Mouse (Mus musculus): ENCODE results near the gene Akap12. TPM values are rescaled to one million over a fixed set of nuclear protein-coding genes. Genes with fewer than 3 reads are reported as not detected.
A peak's percentile ranks its signal among the peaks of the same experiment; 100 is the strongest.

Akap12 gene
- 50.9 and 55.2 TPM in 2 replicates for polyA plus RNA-seq (2014; fragmentation: Nextera tagmentation; extraction: Ambion mirVana)

DNA sequence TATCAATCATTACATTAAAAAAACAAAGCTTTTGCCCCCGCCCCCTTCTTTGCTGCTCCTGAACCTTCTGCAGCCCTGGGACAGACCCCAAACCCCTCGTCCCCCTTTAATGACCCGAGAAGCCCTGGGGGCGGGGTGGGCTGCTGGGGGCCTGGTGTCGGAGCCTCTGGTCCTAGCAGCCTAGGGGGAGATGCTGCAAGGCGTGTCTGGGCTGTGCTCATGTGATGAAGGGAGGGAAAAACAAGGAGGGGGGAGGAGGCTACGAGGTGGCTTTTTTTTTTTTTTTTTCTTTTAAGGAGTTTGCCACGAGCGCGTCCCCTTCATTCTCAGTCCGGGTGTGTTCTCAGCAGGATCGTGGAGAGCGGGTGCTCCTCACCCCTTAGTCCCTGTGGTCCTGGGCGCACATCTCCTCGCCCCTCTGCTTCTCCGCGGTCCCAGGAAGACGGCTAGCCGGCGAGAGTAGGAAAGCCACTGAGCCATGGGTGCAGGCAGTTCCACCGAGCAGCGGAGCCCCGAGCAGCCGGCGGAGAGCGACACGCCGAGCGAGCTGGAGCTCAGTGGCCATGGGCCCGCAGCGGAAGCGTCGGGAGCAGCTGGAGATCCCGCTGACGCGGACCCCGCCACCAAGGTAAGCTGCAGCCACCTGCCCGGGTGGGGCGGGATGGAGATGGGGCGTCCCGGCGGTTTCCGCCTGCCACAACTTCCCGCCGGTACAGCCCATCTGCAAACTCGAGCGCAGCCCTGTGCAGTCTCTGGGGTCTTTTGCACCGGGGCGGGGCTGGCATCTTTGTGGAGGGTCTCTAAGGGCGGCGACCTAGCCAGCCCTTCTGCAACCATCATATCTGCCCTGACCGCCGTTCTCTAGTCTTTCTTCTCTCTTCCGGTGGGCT, at the start of gene Akap12:
Gene Akap12, plus strand, starts transcription at position 340 of the 890 bp plus-strand sequence.
- peak within 1 kb of the TSS; percentile 70 for H3K27ac ChIP-seq (ENCODE audit: low read depth)
- H3K4me2 ChIP-seq (ENCODE audit: low read length) = peak within 1 kb of the TSS; percentile 89
- no peaks in the 10 kb centered on the region for H3K36me3 ChIP-seq (ENCODE audit: control insufficient read depth, insufficient read depth, low read length)
- peak; percentile 82 for DNase-seq (ENCODE audit: low spot score)
- H3K9me3 ChIP-seq (ENCODE audit: control insufficient read depth, low read length) = no peaks in the 10 kb centered on the region
- H3K4me3 ChIP-seq (ENCODE audit: low read depth, low read length) = peak within 1 kb of the TSS; percentile 70
- peak; percentile 75 for ATAC-seq (replicated peaks; ENCODE audit: low FRiP score, low TSS enrichment, low read depth)
- WGBS = under 1% methylated on average over 54 of the region's 54 CpGs
- peak within 1 kb of the TSS; percentile 71 for H3K9ac ChIP-seq (ENCODE audit: low read length)
- peaks cover 23% of the 10 kb centered on the region for H3K4me1 ChIP-seq (replicated peaks; ENCODE audit: control insufficient read depth, insufficient read depth, low read length)
- no peaks in the 10 kb centered on the region for H3K27me3 ChIP-seq (replicated peaks; ENCODE audit: control insufficient read depth, insufficient read depth, low read length)

DNA sequence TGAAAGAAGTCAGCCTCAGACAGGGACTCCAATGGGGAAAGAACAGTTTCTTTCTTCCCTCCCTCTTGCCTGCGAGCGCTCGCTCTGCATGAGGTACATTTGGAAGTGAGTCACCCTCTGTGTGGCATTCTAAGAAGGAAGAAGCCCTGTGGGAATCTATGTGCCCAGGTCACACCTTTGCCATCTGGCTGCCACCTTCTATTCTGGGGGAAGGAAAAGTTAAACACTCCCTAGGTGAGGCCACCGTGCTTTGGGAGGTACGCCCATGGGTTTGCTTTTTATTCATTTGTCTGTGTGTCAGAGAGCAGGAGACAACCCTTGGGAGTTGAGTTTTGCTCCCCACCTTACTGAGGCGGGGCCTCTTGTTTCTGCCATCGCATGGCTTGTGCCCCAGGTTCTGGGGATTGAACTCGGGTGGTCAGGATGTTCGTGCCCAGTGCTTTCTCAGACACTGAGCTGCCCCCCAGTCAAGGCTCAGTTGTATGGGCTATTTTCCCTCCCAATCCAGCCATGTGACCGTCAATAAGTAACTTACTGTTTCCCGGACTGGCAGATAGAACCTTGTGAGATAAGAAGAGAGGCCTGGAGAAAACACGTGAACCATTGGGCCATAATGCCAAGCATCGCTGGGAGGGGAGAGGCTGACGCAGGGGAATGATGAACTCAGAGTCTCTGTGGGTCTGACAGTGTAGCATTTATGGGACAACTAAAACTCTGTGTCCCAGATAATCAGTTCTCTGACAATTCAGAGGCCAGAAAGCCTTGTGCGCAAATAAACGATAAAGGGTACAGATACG, 35.4 kb upstream of the Akap12 start:
- no peak for ATAC-seq (replicated peaks; ENCODE audit: low FRiP score, low TSS enrichment, low read depth)
- H3K4me1 ChIP-seq (replicated peaks; ENCODE audit: control insufficient read depth, insufficient read depth, low read length) = peaks cover 6% of the 10 kb centered on the region; the same call in 1 of the 2 replicates

DNA sequence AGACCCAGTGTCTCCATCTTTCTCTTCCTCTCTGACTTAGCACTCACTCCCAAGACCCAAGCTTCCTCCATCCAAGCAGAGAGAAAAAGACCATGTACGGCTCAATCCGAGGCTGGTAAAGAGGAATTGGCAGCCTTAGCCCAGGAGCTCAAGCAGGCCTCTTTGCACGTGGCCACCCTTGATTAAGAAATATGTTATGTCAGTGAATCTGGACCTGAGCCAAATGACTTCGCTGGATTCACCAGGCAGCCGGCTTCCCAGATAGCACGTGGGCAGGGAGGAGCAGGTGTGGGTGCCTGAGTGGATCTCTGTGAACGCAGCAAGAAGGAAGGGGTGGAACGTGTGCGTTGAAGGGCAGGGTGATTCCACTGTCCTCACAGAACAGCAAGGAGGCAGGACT, 33.1 kb upstream of the Akap12 start:
- no peaks in the 10 kb centered on the region for H3K27me3 ChIP-seq (replicated peaks; ENCODE audit: control insufficient read depth, insufficient read depth, low read length)
- H3K9me3 ChIP-seq (ENCODE audit: control insufficient read depth, low read length) = no peaks in the 10 kb centered on the region
- H3K4me1 ChIP-seq (replicated peaks; ENCODE audit: control insufficient read depth, insufficient read depth, low read length) = peaks cover 6% of the 10 kb centered on the region; the same call in 1 of the 2 replicates
- no peak overlapping the region for H3K9ac ChIP-seq (ENCODE audit: low read length)
- H3K4me3 ChIP-seq (ENCODE audit: low read depth, low read length) = no peak overlapping the region
- H3K36me3 ChIP-seq (ENCODE audit: control insufficient read depth, insufficient read depth, low read length) = no peaks in the 10 kb centered on the region
- peak; percentile 59 for DNase-seq (ENCODE audit: low spot score)
- H3K4me2 ChIP-seq (ENCODE audit: low read length) = no peak overlapping the region
- 14% methylated on average over 9 of the region's 9 CpGs for WGBS
- ATAC-seq (replicated peaks; ENCODE audit: low FRiP score, low TSS enrichment, low read depth) = peak; percentile 58; the same call in 1 of the 2 replicates
- no peak overlapping the region for H3K27ac ChIP-seq (ENCODE audit: low read depth)

More for the DNA sequence above, 35.4 kb upstream of the Akap12 start:
- H3K27me3 ChIP-seq (replicated peaks; ENCODE audit: control insufficient read depth, insufficient read depth, low read length) = no peaks in the 10 kb centered on the region
- H3K9ac ChIP-seq (ENCODE audit: low read length) = no peak overlapping the region
- WGBS = 84% methylated on average over 17 of the region's 17 CpGs
- H3K9me3 ChIP-seq (ENCODE audit: control insufficient read depth, low read length) = no peaks in the 10 kb centered on the region
- H3K36me3 ChIP-seq (ENCODE audit: control insufficient read depth, insufficient read depth, low read length) = no peaks in the 10 kb centered on the region
- no peak overlapping the region for H3K4me3 ChIP-seq (ENCODE audit: low read depth, low read length)
- H3K27ac ChIP-seq (ENCODE audit: low read depth) = no peak overlapping the region
- DNase-seq (ENCODE audit: low spot score) = no peak
- H3K4me2 ChIP-seq (ENCODE audit: low read length) = no peak overlapping the region

DNA sequence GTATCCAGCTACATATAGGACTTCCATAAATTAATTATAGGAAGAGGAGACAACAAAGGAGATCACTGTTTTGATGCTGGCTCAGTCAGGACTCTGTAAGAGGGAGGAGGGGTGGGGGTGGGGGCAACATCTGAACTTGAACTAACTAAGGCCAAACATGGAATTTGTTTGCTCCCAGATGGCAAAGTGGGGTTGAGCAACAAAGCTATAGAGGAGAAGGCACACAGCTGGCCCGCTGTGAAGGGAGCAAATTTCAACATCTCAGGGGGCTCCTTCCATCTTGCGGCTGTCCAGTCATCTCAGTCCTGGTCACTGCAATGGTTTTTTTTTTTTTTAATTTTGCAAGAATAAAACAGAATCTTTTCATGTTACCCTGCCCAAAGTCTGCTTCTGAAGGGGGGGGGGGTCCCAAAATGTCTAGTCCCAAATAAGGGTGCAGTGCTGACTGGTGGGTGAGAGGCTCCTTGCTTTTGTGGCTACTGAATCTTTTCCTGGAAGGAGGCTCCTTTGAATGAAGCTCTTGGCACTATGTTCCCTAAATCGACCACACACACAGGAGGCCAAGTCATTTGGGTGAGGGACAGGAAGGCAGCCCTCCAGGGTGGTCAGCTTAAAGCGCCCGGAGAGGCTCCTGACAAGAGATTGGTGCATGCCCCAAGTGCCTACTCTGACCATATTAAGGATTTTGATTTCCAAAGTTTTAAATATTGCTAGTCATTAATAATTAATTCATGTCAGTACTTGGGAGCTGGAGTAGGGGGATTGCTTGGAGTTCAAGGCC, 26.2 kb upstream of the Akap12 start:
- Histone ChIP-seq H3K4me2 (ENCODE audit: low read length) (no peak overlapping the region), H3K27ac (ENCODE audit: low read depth) (no peak overlapping the region; the same call in 1 of the 2 replicates), H3K9me3 (ENCODE audit: control insufficient read depth, low read length) (no peaks in the 10 kb centered on the region), H3K4me1 (replicated peaks; ENCODE audit: control insufficient read depth, insufficient read depth, low read length) (no peaks in the 10 kb centered on the region; the same call in 1 of the 2 replicates), H3K9ac (ENCODE audit: low read length) (no peak overlapping the region), H3K4me3 (ENCODE audit: low read depth, low read length) (no peak overlapping the region), H3K36me3 (ENCODE audit: control insufficient read depth, insufficient read depth, low read length) (no peaks in the 10 kb centered on the region), H3K27me3 (replicated peaks; ENCODE audit: control insufficient read depth, insufficient read depth, low read length) (no peaks in the 10 kb centered on the region)
- 63% methylated on average over 5 of the region's 5 CpGs for WGBS
- ATAC-seq (replicated peaks; ENCODE audit: low FRiP score, low TSS enrichment, low read depth) (no peak), DNase-seq (ENCODE audit: low spot score) (no peak)

DNA sequence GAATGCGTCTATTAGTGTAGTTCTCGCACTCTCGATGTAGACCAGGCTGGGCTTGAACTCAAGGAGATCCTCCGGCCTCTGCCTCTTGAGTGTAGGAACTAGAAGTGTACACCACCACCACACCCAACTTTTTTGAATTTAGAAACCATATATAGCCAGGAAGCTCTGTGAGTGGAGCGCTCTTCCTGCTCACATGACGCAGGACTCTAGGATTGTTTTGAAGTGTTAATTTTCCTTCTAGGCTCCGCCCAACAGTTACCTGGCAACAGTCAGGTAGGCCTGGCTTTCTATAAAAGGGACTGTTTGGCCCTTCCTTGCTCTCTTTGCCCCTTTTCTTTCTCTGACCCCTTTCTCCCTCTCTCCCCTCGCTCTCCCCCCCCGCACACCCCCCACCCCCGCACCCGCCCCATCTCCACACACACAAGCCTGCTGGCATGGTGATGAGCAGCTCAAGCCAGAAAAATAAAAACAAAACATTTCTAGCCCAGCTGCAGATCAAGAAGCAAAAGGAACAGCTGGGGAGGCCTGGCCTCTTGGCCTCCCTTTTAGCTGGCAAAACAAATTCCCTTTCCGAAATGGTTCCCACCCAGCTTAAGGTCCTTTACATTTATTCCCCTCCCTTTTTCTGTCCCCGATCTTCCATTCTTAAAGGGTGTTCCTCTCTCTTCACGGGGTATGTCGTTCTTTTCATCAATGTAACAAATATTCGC, 22.4 kb upstream of the Akap12 start:
- no peak for DNase-seq (ENCODE audit: low spot score)
- Histone ChIP-seq H3K36me3 (ENCODE audit: control insufficient read depth, insufficient read depth, low read length) (no peaks in the 10 kb centered on the region), H3K4me1 (replicated peaks; ENCODE audit: control insufficient read depth, insufficient read depth, low read length) (no peaks in the 10 kb centered on the region; the same call in 1 of the 2 replicates), H3K4me2 (ENCODE audit: low read length) (no peak overlapping the region), H3K4me3 (ENCODE audit: low read depth, low read length) (no peak overlapping the region), H3K9ac (ENCODE audit: low read length) (no peak overlapping the region), H3K9me3 (ENCODE audit: control insufficient read depth, low read length) (no peaks in the 10 kb centered on the region), H3K27ac (ENCODE audit: low read depth) (no peak overlapping the region), H3K27me3 (replicated peaks; ENCODE audit: control insufficient read depth, insufficient read depth, low read length) (no peaks in the 10 kb centered on the region)
- no peak for ATAC-seq (replicated peaks; ENCODE audit: low FRiP score, low TSS enrichment, low read depth)
- WGBS = 86% methylated on average over 16 of the region's 16 CpGs

DNA sequence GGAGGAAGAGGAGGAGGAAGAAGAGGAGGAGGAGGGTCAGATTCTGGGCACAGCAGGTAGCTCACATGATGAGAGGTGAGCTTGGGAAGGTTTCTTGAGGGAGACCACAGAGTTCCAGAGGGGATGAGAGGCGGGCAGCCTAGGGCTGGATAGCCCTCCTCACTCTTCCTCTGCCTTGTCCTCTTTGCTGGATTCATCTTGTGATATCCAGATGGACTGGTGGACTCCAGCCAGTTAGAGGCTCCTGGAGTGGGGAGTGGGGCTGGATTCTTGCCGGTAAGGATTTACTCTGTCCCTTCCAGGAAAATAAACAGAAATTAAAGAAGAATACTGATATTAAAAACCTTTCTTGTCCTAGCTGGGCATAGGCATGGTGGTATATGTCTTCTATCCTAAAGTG, 20.4 kb upstream of the Akap12 start:
- WGBS = 55% methylated on average over 2 of the region's 2 CpGs
- Histone ChIP-seq H3K4me2 (ENCODE audit: low read length) (no peak overlapping the region), H3K4me1 (replicated peaks; ENCODE audit: control insufficient read depth, insufficient read depth, low read length) (no peaks in the 10 kb centered on the region; the same call in 1 of the 2 replicates), H3K9me3 (ENCODE audit: control insufficient read depth, low read length) (no peaks in the 10 kb centered on the region), H3K9ac (ENCODE audit: low read length) (no peak overlapping the region), H3K4me3 (ENCODE audit: low read depth, low read length) (no peak overlapping the region), H3K27me3 (replicated peaks; ENCODE audit: control insufficient read depth, insufficient read depth, low read length) (no peaks in the 10 kb centered on the region), H3K27ac (ENCODE audit: low read depth) (no peak overlapping the region), H3K36me3 (ENCODE audit: control insufficient read depth, insufficient read depth, low read length) (no peaks in the 10 kb centered on the region)
- no peak for ATAC-seq (replicated peaks; ENCODE audit: low FRiP score, low TSS enrichment, low read depth)
- DNase-seq (ENCODE audit: low spot score) = no peak

DNA sequence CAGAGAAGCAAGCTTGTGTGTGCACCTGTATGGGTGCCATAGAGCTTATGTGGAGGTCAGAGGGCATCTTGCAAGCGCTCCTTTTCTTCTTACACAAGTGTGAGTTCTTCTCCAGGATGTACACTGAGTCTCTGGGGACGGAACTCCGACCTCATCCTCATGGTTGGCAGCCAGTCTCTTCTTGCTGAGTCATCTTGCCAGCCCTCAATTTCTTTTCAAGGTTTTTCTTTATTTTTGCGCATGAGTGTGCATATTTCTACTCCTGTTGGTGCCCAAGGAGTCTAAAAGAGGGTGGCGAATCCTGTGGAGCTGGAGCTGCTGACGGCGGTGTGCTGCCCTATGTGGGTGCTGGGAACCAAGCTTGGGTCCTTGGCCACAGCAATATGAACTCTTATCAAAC, 19.8 kb upstream of the Akap12 start:
- ATAC-seq (replicated peaks; ENCODE audit: low FRiP score, low TSS enrichment, low read depth) = no peak
- Histone ChIP-seq H3K36me3 (ENCODE audit: control insufficient read depth, insufficient read depth, low read length) (no peaks in the 10 kb centered on the region), H3K9me3 (ENCODE audit: control insufficient read depth, low read length) (no peaks in the 10 kb centered on the region), H3K4me3 (ENCODE audit: low read depth, low read length) (no peak overlapping the region), H3K4me1 (replicated peaks; ENCODE audit: control insufficient read depth, insufficient read depth, low read length) (no peaks in the 10 kb centered on the region; the same call in 1 of the 2 replicates), H3K9ac (ENCODE audit: low read length) (no peak overlapping the region), H3K27ac (ENCODE audit: low read depth) (no peak overlapping the region), H3K4me2 (ENCODE audit: low read length) (no peak overlapping the region), H3K27me3 (replicated peaks; ENCODE audit: control insufficient read depth, insufficient read depth, low read length) (no peaks in the 10 kb centered on the region)
- 91% methylated on average over 7 of the region's 7 CpGs for WGBS
- DNase-seq (ENCODE audit: low spot score) = no peak
